ENCODE assay signal across 8 mouse cellular contexts in genomic region chr9:62435613-62436318, GRCm38 (mm10).
A peak's percentile ranks its signal among the peaks of the same experiment; 100 is the strongest.
DNase-seq lines count a peak whose midpoint lies in the region; ATAC-seq and TF ChIP-seq lines count a peak whose summit lies in the region.

No protein-coding gene starts in this region.

- no peaks in the 10 kb centered on the region for H3K27me3 ChIP-seq in hindbrain, embryonic 11.5 days (ENCODE audit: control insufficient read depth, insufficient read depth, low read length)
- H3K27me3 ChIP-seq in limb, embryonic 11.5 days (ENCODE audit: control insufficient read depth, insufficient read depth, low read length) = no peaks in the 10 kb centered on the region
- no peaks in the 10 kb centered on the region for H3K27me3 ChIP-seq in midbrain, embryonic 11.5 days (ENCODE audit: control insufficient read depth, insufficient read depth, low read length)

- peak; percentile 35; the same call in 1 of the 2 replicates for ATAC-seq in hindbrain, embryonic 11.5 days (ENCODE audit: low FRiP score)
- peak; percentile 74; the same call in 1 of the 2 replicates for ATAC-seq in limb, embryonic 11.5 days (ENCODE audit: insufficient number of reproducible peaks, low FRiP score, low TSS enrichment, low read depth)
- ATAC-seq in midbrain, embryonic 11.5 days (ENCODE audit: low FRiP score) = peak; percentile 75

- no peaks in the 10 kb centered on the region for H3K9me3 ChIP-seq in hindbrain, embryonic 11.5 days (ENCODE audit: control insufficient read depth, low read length)
- H3K9me3 ChIP-seq in limb, embryonic 11.5 days (ENCODE audit: control insufficient read depth, low read length) = no peaks in the 10 kb centered on the region
- no peaks in the 10 kb centered on the region for H3K9me3 ChIP-seq in midbrain, embryonic 11.5 days (ENCODE audit: control insufficient read depth, low read length)

- no peak overlapping the region for H3K9ac ChIP-seq in hindbrain, embryonic 11.5 days (ENCODE audit: low read depth, low read length)
- no peak overlapping the region for H3K9ac ChIP-seq in limb, embryonic 11.5 days (ENCODE audit: low read length)
- H3K9ac ChIP-seq in midbrain, embryonic 11.5 days (ENCODE audit: low read length) = no peak overlapping the region

- DNase-seq in cerebellum, adult 9-11 months = peak; percentile 73
- no peak for DNase-seq in cerebellum, postnatal 36 days
- peak; percentile 83 for DNase-seq in gastrocnemius, adult 18-20 months (ENCODE audit: low spot score)
- peak; percentile 56 for DNase-seq in hindbrain, embryonic 11.5 days (ENCODE audit: low spot score)
- peak; percentile 73 for DNase-seq in limb, embryonic 11.5 days (ENCODE audit: low spot score)
- DNase-seq in midbrain, embryonic 11.5 days (ENCODE audit: low spot score, missing footprints) = no peak
- DNase-seq in urinary bladder, postnatal 25 days (ENCODE audit: low spot score) = peak; percentile 32

- H3K4me1 ChIP-seq in bone marrow macrophage, adult 2 months (ENCODE audit: control insufficient read depth, insufficient read depth, low read length) = peaks cover 28% of the 10 kb centered on the region
- H3K4me1 ChIP-seq in hindbrain, embryonic 11.5 days (replicated peaks; ENCODE audit: control insufficient read depth, insufficient read depth, low read length) = no peaks in the 10 kb centered on the region; the same call in 1 of the 2 replicates
- peaks cover 15% of the 10 kb centered on the region; the same call in 1 of the 2 replicates for H3K4me1 ChIP-seq in limb, embryonic 11.5 days (ENCODE audit: control insufficient read depth, insufficient read depth, low read length)
- peaks cover 7% of the 10 kb centered on the region for H3K4me1 ChIP-seq in midbrain, embryonic 11.5 days (ENCODE audit: control insufficient read depth, insufficient read depth, low read length)

- H3K4me2 ChIP-seq in hindbrain, embryonic 11.5 days (replicated peaks; ENCODE audit: low read depth, low read length) = no peak overlapping the region
- no peak overlapping the region for H3K4me2 ChIP-seq in limb, embryonic 11.5 days (ENCODE audit: low read depth, severe bottlenecking)
- H3K4me2 ChIP-seq in midbrain, embryonic 11.5 days = no peak overlapping the region

- TF ChIP-seq CTCF in bone marrow macrophage, adult 2 months (IDR thresholded peaks at IDR 0.05; ENCODE audit: low read depth, low read length) = no peak

- no peak for TF ChIP-seq POLR2A in bone marrow macrophage, adult 2 months (IDR thresholded peaks at IDR 0.05; ENCODE audit: borderline replicate concordance, low read depth, low read length)

- 0 out of 2 replicates have a peak, but pooled peaks cover 2% of the 10 kb centered on the region for H3K36me3 ChIP-seq in hindbrain, embryonic 11.5 days (ENCODE audit: control insufficient read depth, insufficient read depth, low read length)
- no peaks in the 10 kb centered on the region for H3K36me3 ChIP-seq in limb, embryonic 11.5 days (ENCODE audit: control insufficient read depth, insufficient read depth, low read length)
- no peaks in the 10 kb centered on the region for H3K36me3 ChIP-seq in midbrain, embryonic 11.5 days (ENCODE audit: control insufficient read depth, insufficient read depth, low read length)

- 11% methylated on average over 12 of the region's 12 CpGs for WGBS in hindbrain, embryonic 11.5 days
- 12% methylated on average over 12 of the region's 12 CpGs for WGBS in limb, embryonic 11.5 days
- 12% methylated on average over 12 of the region's 12 CpGs for WGBS in midbrain, embryonic 11.5 days

- H3K27ac ChIP-seq in bone marrow macrophage, adult 2 months (ENCODE audit: insufficient read depth, low read depth, low read length) = peak overlapping the region; percentile 86
- 0 out of 2 replicates have a peak overlapping the region, but pooled peaks have one; percentile 36 for H3K27ac ChIP-seq in hindbrain, embryonic 11.5 days (ENCODE audit: low read depth, low read length)
- H3K27ac ChIP-seq in limb, embryonic 11.5 days (replicated peaks; ENCODE audit: low read depth, low read length) = peak overlapping the region; percentile 49; the same call in 1 of the 2 replicates
- H3K27ac ChIP-seq in midbrain, embryonic 11.5 days (ENCODE audit: low read depth, low read length) = peak overlapping the region; percentile 38

- no peak overlapping the region for H3K4me3 ChIP-seq in bone marrow macrophage, adult 2 months (ENCODE audit: insufficient read depth, low read length)
- H3K4me3 ChIP-seq in hindbrain, embryonic 11.5 days (ENCODE audit: low read depth, low read length) = no peak overlapping the region
- no peak overlapping the region for H3K4me3 ChIP-seq in limb, embryonic 11.5 days (ENCODE audit: low read depth, low read length)
- no peak overlapping the region for H3K4me3 ChIP-seq in midbrain, embryonic 11.5 days (ENCODE audit: low read depth, low read length)

Comparison
In these comparisons a context has a peak if more than half of its experiments do, and no peak if none do; other contexts are left out.
1. DNase-seq: peak in cerebellum, adult 9-11 months (single experiment), gastrocnemius, adult 18-20 months (single experiment), hindbrain, embryonic 11.5 days (single experiment), limb, embryonic 11.5 days (single experiment) and urinary bladder, postnatal 25 days (single experiment); none in cerebellum, postnatal 36 days (0 of 2) and midbrain, embryonic 11.5 days (single experiment).
2. H3K27ac ChIP-seq: peak in every context shown above with its lines; median percentile 86 in bone marrow macrophage, adult 2 months; 49 in limb, embryonic 11.5 days; 38 in midbrain, embryonic 11.5 days; 36 in hindbrain, embryonic 11.5 days.
3. Peak in every context shown above with its lines, with median percentiles within 50 percentile points of each other: ATAC-seq.